Mouse (Mus musculus) intestine, embryonic 16.5 days (tissue): ENCODE measurements around the gene Tmem200b. TPM values are rescaled to one million over a fixed set of nuclear protein-coding genes. Genes with fewer than 3 reads are reported as not detected.

Experiments
- ATAC-seq: fragments of 200-750 bp; cut with Nextera tagmentation; 2 replicates; pipeline ENCODE4 v1.8.0; 2017; ENCODE audit warnings: moderate TSS enrichment, moderate library complexity
- H3K27ac ChIP-seq: fragments of 300-500 bp; sonication (generic); 2 replicates; pipeline ENCODE4 v1.5.1; 2014; ENCODE audit warnings: mild to moderate bottlenecking, low read length
- H3K27me3 ChIP-seq: fragments of 300-500 bp; sonication (generic); replicated peaks from 2 replicates; pipeline ENCODE4 v1.6.1; 2014; ENCODE audit warnings: low read length, control low read depth, mixed read lengths; ENCODE audit not compliant: control insufficient read depth, insufficient read depth
- H3K36me3 ChIP-seq: fragments of 300-500 bp; sonication (generic); 2 replicates; pipeline ENCODE4 v1.6.1; 2014; ENCODE audit warnings: low read length, control low read depth; ENCODE audit not compliant: control insufficient read depth, insufficient read depth
- H3K4me1 ChIP-seq: fragments of 300-500 bp; sonication (generic); 2 replicates; pipeline ENCODE4 v1.6.1; 2014; ENCODE audit warnings: low read length, control low read depth, mixed read lengths; ENCODE audit not compliant: control insufficient read depth, insufficient read depth
- H3K4me2 ChIP-seq: fragments of 300-500 bp; sonication (generic); 2 replicates; pipeline ENCODE4 v1.6.1; 2014; ENCODE audit warnings: low read depth, low read length, control low read depth
- H3K4me3 ChIP-seq: fragments of 300-500 bp; sonication (generic); 2 replicates; pipeline ENCODE4 v1.5.1; 2014; ENCODE audit warnings: mild to moderate bottlenecking, low read length
- H3K9ac ChIP-seq: fragments of 300-500 bp; sonication (generic); 2 replicates; pipeline ENCODE4 v1.6.1; 2014; ENCODE audit warnings: low read depth, low read length
- H3K9me3 ChIP-seq: fragments of 300-500 bp; sonication (generic); 2 replicates; pipeline ENCODE4 v1.6.1; 2016; ENCODE audit warnings: low read length, control low read depth; ENCODE audit not compliant: control insufficient read depth
- WGBS: fragments of 180-500 bp; shearing (Covaris S2); extraction: QIAGEN DNeasy Blood & Tissue Kit; methylation state at CpG from one replicate; pipeline ENCODE4 v1.1.7; 2014; 5-methylcytosine and 5-hydroxymethylcytosine counted together
- polyA plus RNA-seq: library from polyadenylated mRNA; unstranded; fragments of >200 nt; fragmentation: Nextera tagmentation; extraction: Ambion mirVana; gene quantifications from 2 replicates; pipeline ENCODE4 v1.2.1, GENCODE M21; 2015

Gene Tmem200b
- polyA plus RNA-seq, 1 experiment from 2014 or later, result 0.18 TPM

DNA sequence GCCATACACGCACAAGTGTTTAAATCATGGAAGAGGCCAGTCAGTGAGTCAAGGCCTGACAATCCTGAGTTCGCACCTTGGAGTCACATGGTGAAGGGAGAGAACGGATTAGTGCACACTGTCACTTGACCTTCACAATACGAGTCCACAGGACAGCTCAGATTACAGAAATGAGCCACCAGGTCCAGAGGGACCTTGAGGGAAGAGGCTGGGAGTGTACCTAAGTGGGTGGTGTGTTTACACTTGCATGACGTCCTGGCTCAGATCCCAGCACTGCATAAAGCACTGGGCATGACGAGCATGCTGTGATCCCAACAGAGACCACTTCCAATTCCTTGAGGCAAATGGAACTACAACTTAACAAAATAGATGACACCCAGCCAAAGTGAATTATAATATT lies 15.1 kb upstream of the Tmem200b start:
- no peaks in the 10 kb centered on the region for H3K9me3 ChIP-seq
- no peaks in the 10 kb centered on the region for H3K27me3 ChIP-seq
- peaks cover 7% of the 10 kb centered on the region for H3K36me3 ChIP-seq
- no peak overlapping the region for H3K4me3 ChIP-seq
- peak; percentile 29; the same call in 1 of the 2 replicates for ATAC-seq
- no peak overlapping the region for H3K9ac ChIP-seq
- WGBS, result 43% methylated on average over 6 of the region's 6 CpGs
- no peak overlapping the region for H3K4me2 ChIP-seq
- peaks cover 16% of the 10 kb centered on the region for H3K4me1 ChIP-seq
- H3K27ac ChIP-seq, result no peak overlapping the region

DNA sequence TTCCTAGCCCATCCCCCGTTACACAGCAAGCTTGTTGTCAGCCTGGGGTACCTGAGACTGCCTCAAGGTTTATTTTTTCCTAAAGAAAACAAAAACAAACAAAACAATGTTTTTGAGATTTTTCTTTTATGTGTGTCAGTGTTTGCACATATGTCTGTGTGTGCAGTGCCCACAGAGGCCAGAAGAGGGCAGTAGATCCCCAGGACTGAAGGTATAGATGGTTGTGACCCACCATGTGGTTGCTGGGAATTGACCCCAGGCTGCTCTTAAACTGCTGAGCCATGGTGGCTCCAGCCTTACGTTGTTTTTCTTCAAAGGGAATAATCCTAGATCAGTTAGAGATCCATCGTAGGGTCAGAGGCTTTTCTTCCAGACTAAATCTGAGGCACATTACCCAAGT lies 13.7 kb upstream of the Tmem200b start:
- 94% methylated on average over 3 of the region's 3 CpGs for WGBS
- no peak for ATAC-seq
- no peak overlapping the region for H3K4me2 ChIP-seq
- no peaks in the 10 kb centered on the region for H3K27me3 ChIP-seq
- H3K4me3 ChIP-seq, result no peak overlapping the region
- H3K4me1 ChIP-seq, result peaks cover 16% of the 10 kb centered on the region
- no peaks in the 10 kb centered on the region for H3K9me3 ChIP-seq
- no peaks in the 10 kb centered on the region for H3K36me3 ChIP-seq
- H3K9ac ChIP-seq, result no peak overlapping the region
- no peak overlapping the region for H3K27ac ChIP-seq

DNA sequence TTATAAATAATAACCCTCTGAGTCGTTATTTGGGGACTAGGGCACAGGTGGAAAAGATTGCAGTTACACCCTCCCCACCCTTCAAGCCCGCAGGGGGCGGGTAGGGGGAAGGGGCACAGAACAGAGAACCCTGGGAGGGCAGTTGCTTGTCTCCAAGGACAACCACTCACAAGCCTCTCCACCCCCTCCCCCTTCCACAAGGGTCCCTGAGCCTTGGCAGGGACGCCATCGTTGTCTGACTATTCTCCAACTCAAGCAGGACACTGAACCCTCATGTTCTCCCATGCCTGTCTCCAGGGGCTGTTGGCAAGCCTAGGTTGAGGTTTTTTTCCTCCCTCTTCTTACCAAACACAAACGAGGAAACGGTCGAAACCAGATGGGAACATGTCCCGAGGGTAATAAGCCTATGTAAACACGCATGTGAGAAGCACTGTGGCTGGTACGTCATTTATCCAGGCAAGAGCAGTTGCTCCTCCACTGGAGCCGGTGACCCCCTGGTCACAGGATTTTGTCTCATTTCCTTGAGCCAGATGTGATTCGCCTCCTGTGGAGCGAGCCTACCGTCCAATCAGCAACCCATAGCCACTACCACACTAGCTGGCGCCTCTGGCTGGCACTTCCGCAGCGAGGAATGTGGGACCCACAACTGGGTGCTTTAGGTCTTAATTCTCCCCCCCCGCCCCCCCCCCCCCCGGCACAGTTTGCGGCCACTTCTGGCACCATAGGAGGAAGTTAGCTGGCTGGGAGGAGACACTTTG lies 11.2 kb upstream of the Tmem200b start:
- peak overlapping the region; percentile 27; the same call in 1 of the 2 replicates for H3K9ac ChIP-seq
- H3K27ac ChIP-seq, result peak overlapping the region; percentile 49; the same call in 1 of the 2 replicates
- peaks cover 23% of the 10 kb centered on the region for H3K4me1 ChIP-seq
- H3K9me3 ChIP-seq, result no peaks in the 10 kb centered on the region
- peak overlapping the region; percentile 33 for H3K4me2 ChIP-seq
- H3K27me3 ChIP-seq, result peaks cover 6% of the 10 kb centered on the region; the same call in 1 of the 2 replicates
- WGBS, result 8% methylated on average over 18 of the region's 21 CpGs
- H3K4me3 ChIP-seq, result 0 out of 2 replicates have a peak overlapping the region, but pooled peaks have one; percentile 6
- peak; percentile 53 for ATAC-seq
- no peaks in the 10 kb centered on the region for H3K36me3 ChIP-seq

DNA sequence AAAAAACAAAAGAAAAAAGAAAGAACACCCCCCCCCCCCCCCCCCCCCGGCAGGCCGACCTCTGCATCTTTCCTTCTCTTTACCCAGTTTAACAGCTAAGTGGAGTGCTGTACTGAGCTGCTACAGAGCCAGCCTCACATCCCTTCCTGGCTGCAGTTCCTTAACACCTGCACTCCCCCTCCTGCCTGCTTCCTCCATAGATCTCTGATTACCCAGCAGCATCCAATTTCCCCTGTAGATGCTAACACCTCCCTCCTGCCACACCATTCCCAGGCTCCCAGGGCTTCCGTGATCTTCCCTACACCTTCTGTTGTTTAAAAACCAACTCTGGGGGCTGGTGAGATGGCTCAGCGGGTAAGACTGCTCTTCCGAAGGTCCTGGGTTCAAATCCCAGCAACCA lies 10.1 kb upstream of the Tmem200b start:
- H3K4me2 ChIP-seq, result no peak overlapping the region
- H3K27me3 ChIP-seq, result peaks cover 15% of the 10 kb centered on the region
- no peak for ATAC-seq
- H3K36me3 ChIP-seq, result no peaks in the 10 kb centered on the region
- WGBS, result 66% methylated on average over 4 of the region's 5 CpGs
- H3K4me1 ChIP-seq, result peaks cover 33% of the 10 kb centered on the region
- no peaks in the 10 kb centered on the region for H3K9me3 ChIP-seq
- H3K27ac ChIP-seq, result no peak overlapping the region
- H3K9ac ChIP-seq, result no peak overlapping the region
- no peak overlapping the region for H3K4me3 ChIP-seq

DNA sequence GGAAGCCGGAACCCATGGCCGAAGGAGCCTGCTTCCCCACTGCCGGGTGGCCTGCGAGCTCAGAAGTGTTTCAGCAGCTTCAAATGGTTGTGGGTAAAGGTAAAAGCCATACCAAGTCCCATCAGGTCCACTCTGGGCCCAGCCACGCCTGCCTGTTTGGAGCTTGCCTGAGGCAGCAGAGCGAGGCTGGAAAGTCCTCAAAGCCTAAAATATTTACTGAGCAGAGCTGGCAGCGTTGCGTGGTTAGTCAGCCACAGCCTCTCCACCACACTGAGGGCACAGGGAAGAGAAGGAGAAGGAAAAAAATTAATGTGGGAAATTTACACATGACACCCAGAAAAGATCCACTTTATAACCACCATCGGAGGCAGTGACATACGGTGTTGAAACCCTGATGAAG lies 8.0 kb upstream of the Tmem200b start:
- Histone ChIP-seq H3K4me2 (no peak overlapping the region), H3K27ac (no peak overlapping the region), H3K9ac (no peak overlapping the region), H3K9me3 (no peaks in the 10 kb centered on the region), H3K36me3 (no peaks in the 10 kb centered on the region), H3K27me3 (peaks cover 20% of the 10 kb centered on the region), H3K4me1 (peaks cover 33% of the 10 kb centered on the region), H3K4me3 (no peak overlapping the region)
- no peak for ATAC-seq
- 62% methylated on average over 10 of the region's 10 CpGs for WGBS

DNA sequence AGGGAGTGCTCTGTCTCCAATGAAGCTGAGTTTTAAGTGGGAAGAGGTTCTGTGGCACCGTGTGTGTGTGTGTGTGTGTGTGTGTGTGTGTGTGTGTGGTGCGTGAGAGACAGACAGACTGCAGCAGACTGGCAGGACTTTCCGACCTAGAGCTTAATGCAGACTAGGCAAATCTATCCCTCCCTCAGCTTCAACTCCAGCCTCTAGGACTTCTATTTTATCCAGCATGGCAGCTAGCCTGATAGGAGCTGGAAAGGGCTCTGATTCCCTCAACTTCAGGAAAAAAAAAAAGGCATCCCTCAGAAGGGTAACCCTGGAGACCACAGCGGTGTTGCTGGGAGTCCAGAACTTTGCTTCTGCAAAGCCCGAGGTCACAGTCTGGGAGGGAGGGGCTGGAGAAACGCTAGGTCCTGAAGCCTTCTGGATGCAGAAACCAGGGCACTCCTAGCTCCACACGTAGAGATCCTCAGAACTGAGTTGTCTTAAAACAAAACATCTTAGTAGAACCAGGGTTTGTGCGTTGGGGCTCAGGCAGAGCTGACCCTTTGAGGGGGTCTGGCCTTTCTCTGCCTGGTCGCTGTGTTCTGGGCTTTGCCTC lies 7.4 kb upstream of the Tmem200b start:
- no peak for ATAC-seq
- Histone ChIP-seq H3K36me3 (no peaks in the 10 kb centered on the region), H3K4me3 (no peak overlapping the region), H3K4me1 (peaks cover 39% of the 10 kb centered on the region), H3K27me3 (peaks cover 20% of the 10 kb centered on the region), H3K9me3 (no peaks in the 10 kb centered on the region), H3K27ac (no peak overlapping the region), H3K9ac (no peak overlapping the region), H3K4me2 (no peak overlapping the region)
- WGBS, result 38% methylated on average over 9 of the region's 9 CpGs

DNA sequence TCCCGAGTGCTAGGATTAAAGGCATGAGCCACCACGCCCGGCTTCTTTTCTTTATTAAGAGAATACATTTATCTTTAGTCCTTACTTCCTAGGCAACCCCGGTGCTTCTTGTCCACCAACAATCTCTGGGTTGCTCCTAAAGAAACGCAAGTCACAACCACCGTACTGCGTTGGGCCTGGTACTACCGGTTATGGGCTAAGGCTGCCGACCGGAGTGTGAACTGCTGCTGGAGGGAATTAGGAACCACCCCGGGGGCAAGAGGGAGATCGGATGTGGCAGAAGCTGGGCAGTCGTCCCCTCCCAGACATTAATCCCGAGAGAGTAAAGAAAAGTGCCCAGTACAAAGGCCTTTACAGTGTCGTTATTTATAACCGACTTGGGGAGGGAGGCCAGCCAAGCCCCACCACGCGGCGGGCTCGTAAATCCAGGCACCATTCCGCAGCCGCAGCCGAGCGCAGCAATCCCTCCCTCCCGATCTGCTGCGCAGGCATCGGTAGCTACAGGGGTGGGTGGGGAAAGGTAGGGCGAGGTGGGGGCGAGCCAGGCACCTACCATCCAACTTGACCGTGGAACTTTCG lies 6.6 kb upstream of the Tmem200b start:
- Histone ChIP-seq H3K36me3 (no peaks in the 10 kb centered on the region), H3K27me3 (peaks cover 20% of the 10 kb centered on the region), H3K4me3 (peak overlapping the region; percentile 33), H3K4me1 (peaks cover 44% of the 10 kb centered on the region), H3K9me3 (no peaks in the 10 kb centered on the region), H3K4me2 (peak overlapping the region; percentile 54), H3K9ac (peak overlapping the region; percentile 60), H3K27ac (no peak overlapping the region)
- WGBS, result 5% methylated on average over 31 of the region's 31 CpGs
- ATAC-seq, result no peak

DNA sequence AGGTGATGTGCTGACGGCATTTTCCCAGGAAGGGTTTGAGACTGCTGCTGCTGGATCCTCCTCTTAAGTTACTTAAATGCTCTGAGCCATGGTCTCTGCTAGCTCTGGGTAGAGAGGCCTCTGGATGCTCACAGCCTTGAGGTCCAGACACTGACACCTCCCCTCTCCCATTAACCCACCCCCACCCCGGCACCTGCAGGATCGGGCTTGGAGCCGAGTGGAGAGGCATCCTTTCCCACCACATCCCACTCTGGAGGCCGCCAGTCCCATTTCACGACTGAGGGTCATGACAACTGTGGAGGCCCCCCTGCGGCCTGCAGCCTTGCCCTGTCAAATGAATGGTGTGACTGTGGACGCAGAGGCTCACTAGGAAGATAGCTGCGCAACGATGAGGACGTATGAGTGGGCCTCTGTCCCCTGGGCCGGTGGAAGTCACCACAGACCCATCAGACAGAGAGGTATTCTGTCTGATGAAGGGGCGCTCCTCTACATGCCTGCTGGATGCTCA lies 5.7 kb upstream of the Tmem200b start:
- WGBS, result 41% methylated on average over 13 of the region's 13 CpGs

DNA sequence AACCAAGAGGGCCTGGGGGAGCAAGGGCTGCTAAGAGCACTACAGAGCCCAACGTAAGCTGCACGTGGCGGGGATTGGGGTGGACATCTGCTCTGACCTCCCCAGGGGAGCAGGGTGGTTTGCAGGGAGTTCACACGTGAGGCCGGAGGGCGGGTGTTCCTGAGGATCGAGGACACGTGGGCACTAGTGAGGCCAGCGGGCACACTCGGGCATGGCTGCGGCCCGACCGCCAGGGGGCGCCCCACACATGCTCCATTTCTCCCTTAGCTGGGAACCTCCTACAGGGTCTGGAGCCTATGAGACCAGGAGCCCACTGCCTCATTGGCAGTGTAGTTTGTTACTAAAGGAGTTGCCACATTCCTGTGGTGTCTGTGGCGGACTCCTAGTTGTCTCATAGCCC lies 5.1 kb upstream of the Tmem200b start:
- Histone ChIP-seq H3K4me3 (no peak overlapping the region), H3K27ac (no peak overlapping the region), H3K4me2 (no peak overlapping the region), H3K9me3 (no peaks in the 10 kb centered on the region), H3K4me1 (peaks cover 41% of the 10 kb centered on the region), H3K36me3 (no peaks in the 10 kb centered on the region), H3K9ac (peak overlapping the region; percentile 37; the same call in 1 of the 2 replicates), H3K27me3 (peaks cover 28% of the 10 kb centered on the region)
- WGBS, result 15% methylated on average over 15 of the region's 15 CpGs
- 0 out of 2 replicates have a peak, but pooled peaks have one; percentile 23 for ATAC-seq

More for the DNA sequence above, 5.7 kb upstream of the Tmem200b start:
- Histone ChIP-seq H3K4me1 (peaks cover 42% of the 10 kb centered on the region), H3K4me2 (peak overlapping the region; percentile 54; the same call in 1 of the 2 replicates), H3K4me3 (no peak overlapping the region), H3K9ac (0 out of 2 replicates have a peak overlapping the region, but pooled peaks have one; percentile 60), H3K9me3 (no peaks in the 10 kb centered on the region), H3K27ac (no peak overlapping the region), H3K27me3 (peaks cover 26% of the 10 kb centered on the region), H3K36me3 (no peaks in the 10 kb centered on the region)
- ATAC-seq, result no peak
